Mouse (Mus musculus) ES-Bruce4 (cell line): ENCODE measurements around the gene Polm. TPM values are rescaled to one million over a fixed set of nuclear protein-coding genes. Genes with fewer than 3 reads are reported as not detected.

ENCODE experiments used
- H3K27ac ChIP-seq: 2 replicates; pipeline ENCODE4 v1.5.1; 2012; ENCODE audit warnings: low read length, inconsistent platforms; ENCODE audit not compliant: insufficient read depth
- H3K27me3 ChIP-seq: 2 replicates; pipeline ENCODE4 v1.6.1; 2012; ENCODE audit warnings: mild to moderate bottlenecking, low read length, inconsistent platforms; ENCODE audit not compliant: control insufficient read depth, poor library complexity, insufficient read depth, severe bottlenecking
- H3K36me3 ChIP-seq: 2 replicates; pipeline ENCODE4 v1.6.1; 2012; ENCODE audit warnings: inconsistent platforms, mild to moderate bottlenecking, low read length, moderate library complexity; ENCODE audit not compliant: control insufficient read depth, poor library complexity, insufficient read depth, severe bottlenecking
- H3K4me1 ChIP-seq: one replicate; pipeline ENCODE4 v1.8.1; 2011; ENCODE audit warnings: low read length; ENCODE audit not compliant: control insufficient read depth, insufficient read depth
- H3K4me3 ChIP-seq: 2 replicates; pipeline ENCODE4 v1.5.1; 2011; ENCODE audit warnings: low read depth, mild to moderate bottlenecking, low read length
- H3K9ac ChIP-seq: 2 replicates; pipeline ENCODE4 v1.6.1; 2012; ENCODE audit warnings: low read depth, mild to moderate bottlenecking, inconsistent platforms; ENCODE audit not compliant: poor library complexity, severe bottlenecking
- H3K9me3 ChIP-seq: replicated peaks from 2 replicates; pipeline ENCODE4 v1.6.1; 2012; ENCODE audit warnings: mild to moderate bottlenecking, low read length, inconsistent platforms; ENCODE audit not compliant: control insufficient read depth, poor library complexity, insufficient read depth, severe bottlenecking
- CTCF ChIP-seq: IDR thresholded peaks from one replicate; pipeline ENCODE4 v1.8.1; 2011; ENCODE audit warnings: low read depth, low read length
- EP300 ChIP-seq: IDR thresholded peaks from 2 replicates; pipeline ENCODE4 v1.6.1; 2011; ENCODE audit warnings: low read depth, low read length; ENCODE audit not compliant: insufficient read depth
- POLR2A ChIP-seq: IDR thresholded peaks from one replicate; pipeline ENCODE4 v1.8.1; 2011; ENCODE audit warnings: low read length; ENCODE audit not compliant: insufficient read depth
- polyA plus RNA-seq: library from polyadenylated mRNA; stranded (reverse); fragments of >200 nt; gene quantifications from 2 replicates; pipeline ENCODE4 v1.2.4, GENCODE M21; 2011; ENCODE audit warnings: low read depth; ENCODE audit not compliant: missing spikeins, insufficient read depth, insufficient read length

Polm gene
- polyA plus RNA-seq, 1 experiment = 9.9 TPM

DNA sequence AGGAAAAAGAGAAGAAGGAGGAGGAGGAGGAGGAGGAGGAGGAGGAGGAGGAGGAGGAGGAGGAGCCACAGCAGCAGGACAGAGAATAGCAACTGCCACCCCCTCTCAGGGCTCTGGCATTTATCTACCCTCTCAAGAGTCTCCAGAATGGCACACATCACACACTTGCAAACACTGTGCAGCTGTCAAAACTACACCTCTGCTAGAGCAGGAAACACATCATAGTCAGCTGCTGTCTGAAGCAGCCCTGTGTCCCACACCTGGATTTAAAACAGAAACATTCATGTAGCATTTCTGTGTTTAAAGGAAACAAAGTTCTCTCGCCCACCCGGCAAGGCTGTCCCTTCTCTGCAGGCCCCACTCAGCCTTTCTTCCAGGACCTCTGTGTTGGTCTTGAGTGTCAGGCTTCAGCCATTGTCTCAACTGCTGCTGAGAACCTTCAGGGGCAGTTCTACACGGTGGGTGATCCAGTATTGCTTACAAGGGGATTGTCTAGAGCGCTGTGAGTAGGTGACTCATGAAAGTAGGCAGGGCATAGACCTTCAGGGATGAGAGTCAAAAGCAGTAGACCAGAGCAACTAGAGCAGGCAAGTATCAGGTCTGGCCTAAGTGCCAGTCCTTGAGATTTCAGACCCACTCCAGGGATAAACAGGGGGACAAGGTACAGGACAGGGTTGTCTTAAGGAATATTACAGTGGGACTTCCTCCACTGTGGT, 13.4 kb upstream of the Polm start:
- TF ChIP-seq EP300 (no peak), CTCF (no peak), POLR2A (no peak)
- no peaks in the 10 kb centered on the region for H3K27me3 ChIP-seq
- no peaks in the 10 kb centered on the region for H3K9me3 ChIP-seq
- H3K27ac ChIP-seq = no peak overlapping the region
- no peak overlapping the region for H3K9ac ChIP-seq
- H3K36me3 ChIP-seq = no peaks in the 10 kb centered on the region
- H3K4me1 ChIP-seq = peaks cover 2% of the 10 kb centered on the region
- no peak overlapping the region for H3K4me3 ChIP-seq

DNA sequence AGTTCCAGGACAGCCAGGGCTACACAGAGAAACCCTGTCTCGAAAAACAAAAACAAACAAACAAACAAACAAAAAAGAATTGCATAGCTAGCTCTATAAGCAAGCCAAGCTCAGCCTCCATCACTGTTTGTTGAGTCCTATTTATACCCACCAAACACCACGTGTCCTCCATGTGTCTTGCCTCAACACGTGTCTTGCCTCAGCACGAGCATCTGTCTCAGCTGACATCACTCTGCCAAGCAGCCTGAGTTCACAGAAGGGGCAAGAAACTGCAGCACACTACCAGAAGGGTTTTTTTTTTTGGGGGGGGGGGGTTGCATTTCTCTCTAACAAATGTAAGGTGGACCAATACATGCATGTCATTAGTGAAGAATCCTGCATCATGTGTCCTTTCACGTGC, 12.6 kb upstream of the Polm start:
- TF ChIP-seq EP300 = no peak
- no peak for TF ChIP-seq POLR2A
- no peak for TF ChIP-seq CTCF
- H3K9me3 ChIP-seq = no peaks in the 10 kb centered on the region; the same call in 1 of the 2 replicates
- peaks cover 2% of the 10 kb centered on the region for H3K4me1 ChIP-seq
- H3K36me3 ChIP-seq = no peaks in the 10 kb centered on the region
- no peak overlapping the region for H3K27ac ChIP-seq
- no peak overlapping the region for H3K9ac ChIP-seq
- H3K27me3 ChIP-seq = no peaks in the 10 kb centered on the region
- no peak overlapping the region for H3K4me3 ChIP-seq

DNA sequence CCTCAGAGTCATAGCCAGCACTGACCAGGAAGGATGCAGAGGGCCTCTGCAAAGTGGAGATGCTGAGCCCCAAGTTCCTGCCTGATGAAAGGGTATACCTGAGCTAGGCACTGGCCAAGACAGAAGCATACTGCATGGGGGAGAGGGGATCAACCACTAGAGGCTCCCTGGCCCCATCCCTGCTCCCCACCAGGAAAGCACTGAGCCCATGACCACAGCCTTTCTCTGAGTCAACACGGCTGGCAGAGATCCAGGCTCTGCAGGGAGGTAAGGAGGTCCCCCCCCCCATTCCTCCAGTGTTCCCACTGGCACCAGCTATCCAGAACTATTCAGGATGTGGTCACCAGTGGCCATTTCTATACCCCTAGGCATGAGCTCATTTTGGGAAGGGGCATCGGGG, 11.5 kb upstream of the Polm start:
- no peak overlapping the region for H3K9ac ChIP-seq
- no peak overlapping the region for H3K27ac ChIP-seq
- no peaks in the 10 kb centered on the region for H3K27me3 ChIP-seq
- H3K4me1 ChIP-seq = peaks cover 2% of the 10 kb centered on the region
- TF ChIP-seq CTCF (no peak), POLR2A (no peak), EP300 (no peak)
- H3K36me3 ChIP-seq = no peaks in the 10 kb centered on the region
- no peak overlapping the region for H3K4me3 ChIP-seq
- H3K9me3 ChIP-seq = no peaks in the 10 kb centered on the region; the same call in 1 of the 2 replicates

DNA sequence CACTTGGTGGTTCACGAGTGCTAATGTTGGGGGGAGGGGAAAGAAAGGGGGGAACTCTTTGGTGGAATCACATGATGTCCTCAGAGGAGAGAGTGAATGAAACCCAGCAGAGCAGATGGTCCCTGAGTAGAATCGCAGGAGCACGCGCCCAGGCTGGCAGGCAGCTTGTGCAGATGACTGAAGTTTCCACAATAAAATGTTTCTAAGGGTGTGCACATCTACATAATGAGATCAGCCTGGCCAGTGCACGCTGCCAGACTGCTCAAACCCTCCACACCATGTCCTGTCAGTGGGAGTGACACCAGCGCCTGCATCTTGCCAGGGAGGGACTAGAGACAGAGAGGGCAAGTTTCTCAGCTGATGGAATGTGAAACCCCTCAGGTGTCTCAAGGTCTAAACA, 10.9 kb upstream of the Polm start:
- H3K4me1 ChIP-seq = peaks cover 2% of the 10 kb centered on the region
- H3K27ac ChIP-seq = no peak overlapping the region

DNA sequence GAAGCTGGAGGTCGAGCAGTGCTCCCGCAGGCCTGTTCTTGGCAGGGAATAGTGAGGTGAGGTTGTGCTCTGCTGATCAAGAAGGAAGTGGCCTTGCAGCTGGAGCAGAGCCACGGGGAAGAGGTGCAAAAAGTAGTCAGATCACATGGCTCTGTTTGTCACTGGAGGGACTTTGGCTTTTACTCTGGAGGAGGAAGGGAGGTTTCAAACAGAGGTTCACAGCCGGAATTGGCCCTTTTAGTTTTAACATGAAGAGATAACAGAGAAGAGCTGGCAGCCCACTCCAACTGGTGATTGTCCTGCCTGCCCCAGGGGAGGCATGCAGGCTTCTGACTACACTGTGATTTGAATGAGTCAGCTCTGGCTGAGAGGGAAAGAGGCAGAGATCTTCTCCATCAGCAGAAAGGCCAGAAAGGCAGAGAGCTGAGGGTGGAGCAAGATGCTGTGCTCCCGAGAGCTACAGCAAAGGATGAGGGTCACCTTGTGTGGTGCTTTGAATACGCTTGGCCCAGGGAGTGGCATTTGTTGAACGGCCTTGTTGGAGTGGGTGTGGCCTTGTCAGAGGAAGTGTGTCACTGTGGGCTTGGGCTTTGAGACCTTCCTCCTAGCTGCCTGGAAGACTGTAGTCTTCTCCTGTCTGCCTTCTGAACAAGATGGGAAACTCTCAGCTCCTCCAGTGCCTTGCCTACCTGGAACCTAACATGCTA, 9.0 kb upstream of the Polm start:
- peaks cover 17% of the 10 kb centered on the region for H3K9me3 ChIP-seq
- H3K4me1 ChIP-seq = peaks cover 2% of the 10 kb centered on the region
- H3K36me3 ChIP-seq = no peaks in the 10 kb centered on the region
- no peak overlapping the region for H3K27ac ChIP-seq
- no peak for TF ChIP-seq POLR2A
- no peak for TF ChIP-seq EP300
- TF ChIP-seq CTCF = no peak
- H3K9ac ChIP-seq = no peak overlapping the region
- H3K27me3 ChIP-seq = no peaks in the 10 kb centered on the region
- H3K4me3 ChIP-seq = no peak overlapping the region

More for the DNA sequence above, 10.9 kb upstream of the Polm start:
- H3K9me3 ChIP-seq = peaks cover 4% of the 10 kb centered on the region
- no peaks in the 10 kb centered on the region for H3K27me3 ChIP-seq
- H3K9ac ChIP-seq = no peak overlapping the region
- TF ChIP-seq POLR2A (no peak), CTCF (no peak)
- H3K4me3 ChIP-seq = no peak overlapping the region
- H3K36me3 ChIP-seq = no peaks in the 10 kb centered on the region

DNA sequence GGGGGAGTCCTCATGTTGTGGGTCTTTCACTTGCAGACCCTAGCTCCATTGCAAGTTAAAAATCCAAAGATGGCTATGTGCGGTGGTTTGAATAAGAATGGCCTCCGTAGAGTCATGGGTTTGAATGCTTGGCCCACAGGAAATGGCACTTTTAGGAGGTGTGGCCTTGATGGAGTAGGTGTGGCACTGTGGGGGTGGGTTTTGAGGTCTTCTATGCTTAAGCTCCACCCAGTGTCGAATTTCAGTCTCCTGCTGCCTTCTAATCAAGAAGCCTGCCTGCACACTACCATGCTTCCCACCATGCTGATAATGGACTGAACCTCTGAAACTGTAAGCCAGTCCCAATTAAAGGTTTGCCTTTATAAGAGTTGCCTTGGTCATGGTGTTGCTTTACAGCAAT, 5.3 kb upstream of the Polm start:
- Histone ChIP-seq H3K4me3 (no peak overlapping the region), H3K27ac (no peak overlapping the region), H3K27me3 (no peaks in the 10 kb centered on the region), H3K9me3 (peaks cover 32% of the 10 kb centered on the region), H3K9ac (no peak overlapping the region), H3K36me3 (no peaks in the 10 kb centered on the region), H3K4me1 (no peaks in the 10 kb centered on the region)
- no peak for TF ChIP-seq EP300
- TF ChIP-seq CTCF = no peak
- TF ChIP-seq POLR2A = no peak
